Mouse (Mus musculus): ENCODE data around the gene Zfp846. TPM values are rescaled to one million over a fixed set of nuclear protein-coding genes. Genes with fewer than 3 reads are reported as not detected.

Gene Zfp846
- total RNA-seq, 4 experiments from 2014 or later, result 14.4 to 23.3 (median 20.4) TPM

GRCm38 (mm10) chr9:20636790-20637189 is 55.7 kb downstream of the Zfp846 start:
- DNase-seq (ENCODE audit: low spot score in 2 of 2), result no peak

GRCm38 (mm10) chr9:20638552-20638951 is 57.5 kb downstream of the Zfp846 start:
- no peak for DNase-seq (ENCODE audit: low spot score in 2 of 2)

- DNase-seq (ENCODE audit: low spot score in 2 of 2), result no peak
Measured at GRCm38 (mm10) chr9:20639486-20639885, 58.4 kb downstream of the Zfp846 start.

- DNase-seq (ENCODE audit: low spot score in 2 of 2), result no peak
Measured at GRCm38 (mm10) chr9:20641501-20641900, 60.4 kb downstream of the Zfp846 start.

GRCm38 (mm10) chr9:20642101-20642895 is 61.2 kb downstream of the Zfp846 start, which contains the start of gene Ubl5:
Gene Ubl5, plus strand, starts transcription at chr9:20642878.
- DNase-seq (ENCODE audit: low spot score in 2 of 2), result no peak

GRCm38 (mm10) chr9:20642896-20643466 is 61.9 kb downstream of the Zfp846 start:
- DNase-seq (ENCODE audit: low spot score in 2 of 2), result peak; percentile 71 to 74

- DNase-seq (ENCODE audit: low spot score in 2 of 2), result no peak
Measured at GRCm38 (mm10) chr9:20643781-20644180, 62.7 kb downstream of the Zfp846 start.

GRCm38 (mm10) chr9:20644360-20645081 is 63.4 kb downstream of the Zfp846 start, which contains the start of gene Fbxl12:
Gene Fbxl12, minus strand, starts transcription at chr9:20644767.
- peak; percentile 70 to 71 for DNase-seq (ENCODE audit: low spot score in 2 of 2)

GRCm38 (mm10) chr9:20645121-20645520 is 64.0 kb downstream of the Zfp846 start:
- DNase-seq (ENCODE audit: low spot score in 2 of 2), result peak in 1 of 2 experiments; percentile 38

- DNase-seq (ENCODE audit: low spot score in 2 of 2), result peak; percentile 100
Measured at GRCm38 (mm10) chr9:20651602-20652259, 70.6 kb downstream of the Zfp846 start, which contains the start of gene Pin1. Gene Pin1, plus strand, starts transcription at chr9:20652095.

- no peak for DNase-seq (ENCODE audit: low spot score in 2 of 2)
Measured at GRCm38 (mm10) chr9:20652260-20652658, 71.2 kb downstream of the Zfp846 start.

- no peak for DNase-seq (ENCODE audit: low spot score in 2 of 2)
Measured at GRCm38 (mm10) chr9:20653859-20654258, 72.8 kb downstream of the Zfp846 start.

Other genes starting within 250 kb of the Zfp846 start
- under 1 TPM in 1 of 4 experiments, not detected in 3; 0.22 TPM for gene Olfr18, start 245.2 kb upstream of the Zfp846 start, total RNA-seq (2022)
- gene Zfp560, start 196.1 kb upstream of the Zfp846 start, total RNA-seq (2022), result 10 to 100 TPM in 2 of 4 experiments, 1 to 10 TPM in 2; 8.1 to 10.9 (median 9.3) TPM
- 10 to 100 TPM; 26.6 to 30.0 (median 27.0) TPM for gene Zfp26, start 121.1 kb upstream of the Zfp846 start, total RNA-seq (2022)
- 10 to 100 TPM; 26.3 to 34.1 (median 29.9) TPM for gene Zfp426, start 88.5 kb upstream of the Zfp846 start, total RNA-seq (2022)
- 10 to 100 TPM; 35.9 to 53.1 (median 42.1) TPM for gene Zfp266, start 59.9 kb upstream of the Zfp846 start, total RNA-seq (2022)
- gene Ubl5, start 61.6 kb downstream of the Zfp846 start, total RNA-seq (2022), result 100 to 1,000 TPM; 231 to 321 (median 276) TPM
- 10 to 100 TPM; 23.2 to 32.3 (median 30.1) TPM for gene Fbxl12, start 63.5 kb downstream of the Zfp846 start, total RNA-seq (2022)
- gene Pin1, start 70.8 kb downstream of the Zfp846 start, total RNA-seq (2022), result 10 to 100 TPM; 31.2 to 32.2 (median 31.6) TPM
- gene Olfm2, start 165.1 kb downstream of the Zfp846 start, total RNA-seq (2022), result 10 to 100 TPM; 45.9 to 52.3 (median 47.0) TPM
- gene Col5a3, start 233.8 kb downstream of the Zfp846 start, total RNA-seq (2022), result 1 to 10 TPM; 1.2 to 2.9 (median 2.3) TPM
- gene Rdh8, start 237.2 kb downstream of the Zfp846 start, total RNA-seq (2022), result not detected